Mouse (Mus musculus): ENCODE data around the gene 2900011O08Rik. TPM values are rescaled to one million over a fixed set of nuclear protein-coding genes. Genes with fewer than 3 reads are reported as not detected.

2900011O08Rik gene
- total and polyA plus RNA-seq, 3 experiments: 0.21 TPM; not detected in 2

DNA sequence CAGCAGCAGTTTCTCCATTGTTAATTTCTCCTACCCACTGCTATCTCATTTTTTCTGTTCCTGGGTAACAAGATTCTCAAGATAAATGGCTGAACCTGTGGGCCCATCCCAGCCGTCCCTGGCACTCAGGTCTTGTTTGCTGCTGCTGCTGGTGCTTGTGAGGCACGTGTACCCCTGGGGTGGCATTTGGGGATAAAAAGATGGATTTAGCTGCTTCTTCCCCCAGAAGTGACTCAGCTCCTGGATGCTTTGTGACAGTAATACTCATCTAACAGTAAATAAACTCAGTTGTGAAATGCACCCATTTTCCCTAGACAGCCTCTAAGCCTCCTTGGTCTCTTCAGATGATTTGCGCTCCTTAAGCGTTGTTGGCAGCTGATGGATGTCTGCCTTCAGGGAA is 46.7 kb downstream of the 2900011O08Rik start:
- Histone ChIP-seq H3K4me3 (no peak overlapping the region), H3K79me2 (replicated peaks; ENCODE audit: control insufficient read depth, insufficient read depth, low read length) (no peaks in the 10 kb centered on the region), H3K9ac (ENCODE audit: low read depth, low read length) (no peak overlapping the region), H3K4me1 (ENCODE audit: control insufficient read depth, insufficient read depth, low read length) (no peaks in the 10 kb centered on the region), H3K27ac (no peak overlapping the region), H3K36me3 (ENCODE audit: control insufficient read depth, insufficient read depth, low read length) (no peaks in the 10 kb centered on the region), H3K27me3 (ENCODE audit: control insufficient read depth, insufficient read depth, low read length) (no peaks in the 10 kb centered on the region)
- 71% methylated on average over 4 of the region's 4 CpGs for WGBS
- intact Hi-C loops (cut with DNase I): no loop called here
- no peak for DNase-seq
- TF ChIP-seq EP300 (IDR thresholded peaks at IDR 0.05; ENCODE audit: insufficient read depth, low read depth, low read length) (no peak), CTCF (IDR thresholded peaks at IDR 0.05) (no peak), POLR2A (IDR thresholded peaks at IDR 0.05; ENCODE audit: insufficient read depth, low read depth, low read length) (no peak)

DNA sequence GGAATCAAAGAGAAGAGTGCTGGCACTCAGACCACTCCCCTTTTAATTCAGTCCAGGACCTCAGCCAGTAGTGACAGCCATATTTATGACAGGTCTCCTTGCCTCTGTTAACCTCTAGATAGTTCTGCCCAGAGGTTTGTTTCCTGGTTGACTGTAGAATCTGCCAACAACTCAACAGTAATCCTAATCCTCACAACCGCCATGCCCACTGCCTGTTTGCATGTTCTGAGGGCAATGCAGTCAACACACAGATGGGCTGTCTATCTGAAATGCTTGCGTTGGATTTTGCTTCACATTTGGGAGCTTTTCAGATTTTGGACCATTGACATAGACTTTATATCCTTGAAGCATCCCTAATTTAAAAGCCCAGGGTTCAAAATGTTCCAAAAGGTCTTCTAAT is 56.0 kb downstream of the 2900011O08Rik start:
- no peaks in the 10 kb centered on the region for H3K79me2 ChIP-seq (replicated peaks; ENCODE audit: control insufficient read depth, insufficient read depth, low read length)
- no peak overlapping the region for H3K4me3 ChIP-seq
- WGBS: 90% methylated on average over 2 of the region's 2 CpGs
- H3K4me1 ChIP-seq (ENCODE audit: control insufficient read depth, insufficient read depth, low read length): no peaks in the 10 kb centered on the region
- no peak overlapping the region for H3K27ac ChIP-seq
- intact Hi-C loops (cut with DNase I): no loop called here
- no peak for TF ChIP-seq POLR2A (IDR thresholded peaks at IDR 0.05; ENCODE audit: insufficient read depth, low read depth, low read length)
- TF ChIP-seq CTCF (IDR thresholded peaks at IDR 0.05): no peak
- TF ChIP-seq EP300 (IDR thresholded peaks at IDR 0.05; ENCODE audit: insufficient read depth, low read depth, low read length): no peak
- no peak overlapping the region for H3K9ac ChIP-seq (ENCODE audit: low read depth, low read length)
- H3K36me3 ChIP-seq (ENCODE audit: control insufficient read depth, insufficient read depth, low read length): no peaks in the 10 kb centered on the region
- no peaks in the 10 kb centered on the region for H3K27me3 ChIP-seq (ENCODE audit: control insufficient read depth, insufficient read depth, low read length)
- no peak for DNase-seq

DNA sequence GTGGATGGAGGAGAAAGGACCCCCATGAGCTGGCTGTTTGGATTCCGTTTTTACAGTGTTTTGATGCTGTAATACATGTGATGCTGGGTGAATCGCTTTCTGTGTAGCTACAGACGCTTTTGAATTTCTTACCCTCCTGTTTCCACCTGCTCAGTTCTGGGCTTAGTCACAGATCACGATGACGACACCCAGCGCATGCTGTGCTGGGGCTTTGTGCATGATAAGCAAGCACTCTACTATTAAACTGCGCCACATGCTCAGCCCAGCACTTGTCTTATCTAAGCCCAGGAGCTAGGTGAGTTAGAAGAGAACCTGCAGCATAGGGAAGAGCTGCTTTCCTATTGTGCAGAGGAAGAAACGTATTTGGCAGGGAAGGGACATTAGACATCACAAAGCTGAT is 58.3 kb downstream of the 2900011O08Rik start:
- intact Hi-C loops (cut with DNase I): no loop called here
- Histone ChIP-seq H3K27me3 (ENCODE audit: control insufficient read depth, insufficient read depth, low read length) (no peaks in the 10 kb centered on the region), H3K79me2 (replicated peaks; ENCODE audit: control insufficient read depth, insufficient read depth, low read length) (no peaks in the 10 kb centered on the region), H3K9ac (ENCODE audit: low read depth, low read length) (no peak overlapping the region), H3K4me3 (no peak overlapping the region), H3K4me1 (ENCODE audit: control insufficient read depth, insufficient read depth, low read length) (no peaks in the 10 kb centered on the region), H3K36me3 (ENCODE audit: control insufficient read depth, insufficient read depth, low read length) (no peaks in the 10 kb centered on the region), H3K27ac (no peak overlapping the region)
- WGBS: 56% methylated on average over 8 of the region's 8 CpGs
- DNase-seq: no peak
- TF ChIP-seq EP300 (IDR thresholded peaks at IDR 0.05; ENCODE audit: insufficient read depth, low read depth, low read length) (no peak), CTCF (IDR thresholded peaks at IDR 0.05) (no peak), POLR2A (IDR thresholded peaks at IDR 0.05; ENCODE audit: insufficient read depth, low read depth, low read length) (no peak)

DNA sequence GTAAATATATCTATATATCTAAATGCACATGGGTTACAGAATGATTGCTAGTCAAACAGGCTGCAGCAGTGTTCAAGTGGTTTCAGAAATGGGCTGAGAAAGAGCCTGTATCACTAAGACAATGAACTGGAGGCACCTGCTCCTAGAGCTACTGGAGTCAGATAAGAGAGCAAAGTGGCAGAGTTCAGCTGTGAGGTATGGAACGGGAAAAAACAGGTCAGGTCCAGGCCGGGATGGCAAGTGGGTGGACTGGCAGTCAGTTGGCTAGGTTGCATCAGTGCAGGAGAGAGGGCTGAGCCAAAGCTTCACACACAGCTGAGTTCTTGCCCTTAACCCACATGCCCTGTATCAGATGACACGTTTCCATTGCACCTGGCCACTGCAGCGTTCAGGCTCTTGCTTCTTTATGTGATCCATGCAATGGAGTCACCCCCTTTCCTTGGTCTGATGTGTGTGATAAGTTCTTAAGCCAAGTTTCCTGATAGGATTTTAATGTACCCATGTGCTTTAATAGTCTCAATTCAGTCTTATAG is 59.9 kb downstream of the 2900011O08Rik start:
- Histone ChIP-seq H3K27ac (no peak overlapping the region), H3K4me3 (no peak overlapping the region), H3K4me1 (ENCODE audit: control insufficient read depth, insufficient read depth, low read length) (no peaks in the 10 kb centered on the region), H3K36me3 (ENCODE audit: control insufficient read depth, insufficient read depth, low read length) (no peaks in the 10 kb centered on the region), H3K27me3 (ENCODE audit: control insufficient read depth, insufficient read depth, low read length) (no peaks in the 10 kb centered on the region), H3K79me2 (replicated peaks; ENCODE audit: control insufficient read depth, insufficient read depth, low read length) (no peaks in the 10 kb centered on the region), H3K9ac (ENCODE audit: low read depth, low read length) (no peak overlapping the region)
- 63% methylated on average over 4 of the region's 4 CpGs for WGBS
- TF ChIP-seq EP300 (IDR thresholded peaks at IDR 0.05; ENCODE audit: insufficient read depth, low read depth, low read length): no peak
- intact Hi-C loops (cut with DNase I): no loop called here
- DNase-seq: no peak

DNA sequence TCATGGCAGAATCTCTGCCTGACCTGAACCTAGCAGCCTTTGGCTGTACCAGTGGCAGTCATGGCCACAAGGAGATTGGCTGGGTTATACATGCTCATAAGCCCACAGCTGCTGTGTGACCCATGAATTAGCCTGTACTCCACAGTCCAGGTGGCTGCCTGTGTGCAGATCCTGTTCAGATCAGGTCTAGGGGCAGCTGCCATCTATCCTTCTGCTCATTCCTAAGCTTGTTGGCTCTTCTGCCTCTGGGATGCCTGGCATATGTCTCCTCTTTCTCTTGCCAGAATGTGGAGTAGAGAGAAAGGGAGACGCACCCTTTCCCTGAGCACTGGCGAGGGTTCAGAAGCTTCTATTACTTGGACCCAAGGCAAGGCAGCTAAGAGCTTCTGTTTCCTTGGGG is 65.8 kb downstream of the 2900011O08Rik start:
- 76% methylated on average over 2 of the region's 2 CpGs for WGBS
- no peak overlapping the region for H3K27ac ChIP-seq
- H3K4me3 ChIP-seq: no peak overlapping the region

DNA sequence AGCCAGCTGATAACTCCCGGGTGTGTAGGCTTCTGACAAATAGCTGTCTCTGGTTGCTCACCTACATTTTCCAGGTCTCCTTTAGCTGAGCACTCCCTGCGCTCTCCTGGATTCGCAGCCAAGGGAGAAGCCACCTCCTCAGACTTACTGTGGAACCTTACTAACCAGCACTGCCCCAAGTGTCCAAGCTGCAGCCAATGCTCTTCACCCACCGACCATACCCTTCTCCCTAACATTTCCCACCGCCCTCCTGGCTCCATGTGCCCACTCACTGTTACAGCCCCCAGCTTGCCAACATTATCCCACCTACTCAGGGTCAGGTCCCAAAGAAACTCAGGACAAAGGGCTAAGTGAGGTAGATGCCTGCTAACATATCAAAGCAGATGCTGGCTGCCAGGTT is 66.7 kb downstream of the 2900011O08Rik start:
- no peaks in the 10 kb centered on the region for H3K27me3 ChIP-seq (ENCODE audit: control insufficient read depth, insufficient read depth, low read length)
- H3K4me3 ChIP-seq: no peak overlapping the region
- no peak for TF ChIP-seq CTCF (IDR thresholded peaks at IDR 0.05)
- TF ChIP-seq EP300 (IDR thresholded peaks at IDR 0.05; ENCODE audit: insufficient read depth, low read depth, low read length): no peak
- no peak for TF ChIP-seq POLR2A (IDR thresholded peaks at IDR 0.05; ENCODE audit: insufficient read depth, low read depth, low read length)
- no peaks in the 10 kb centered on the region for H3K79me2 ChIP-seq (replicated peaks; ENCODE audit: control insufficient read depth, insufficient read depth, low read length)
- WGBS: 69% methylated on average over 5 of the region's 5 CpGs
- intact Hi-C loops (cut with DNase I): loop anchor here (1.0 kb wide), 1 partner anchor 37 kb away; no protein-coding TSS in a partner anchor
- H3K9ac ChIP-seq (ENCODE audit: low read depth, low read length): no peak overlapping the region
- H3K36me3 ChIP-seq (ENCODE audit: control insufficient read depth, insufficient read depth, low read length): no peaks in the 10 kb centered on the region
- H3K27ac ChIP-seq: no peak overlapping the region
- H3K4me1 ChIP-seq (ENCODE audit: control insufficient read depth, insufficient read depth, low read length): no peaks in the 10 kb centered on the region
- DNase-seq: no peak

More for the DNA sequence above, 65.8 kb downstream of the 2900011O08Rik start:
- Histone ChIP-seq H3K4me1 (ENCODE audit: control insufficient read depth, insufficient read depth, low read length) (no peaks in the 10 kb centered on the region), H3K79me2 (replicated peaks; ENCODE audit: control insufficient read depth, insufficient read depth, low read length) (no peaks in the 10 kb centered on the region), H3K9ac (ENCODE audit: low read depth, low read length) (no peak overlapping the region), H3K27me3 (ENCODE audit: control insufficient read depth, insufficient read depth, low read length) (no peaks in the 10 kb centered on the region), H3K36me3 (ENCODE audit: control insufficient read depth, insufficient read depth, low read length) (no peaks in the 10 kb centered on the region)
- TF ChIP-seq POLR2A (IDR thresholded peaks at IDR 0.05; ENCODE audit: insufficient read depth, low read depth, low read length) (no peak), CTCF (IDR thresholded peaks at IDR 0.05) (no peak), EP300 (IDR thresholded peaks at IDR 0.05; ENCODE audit: insufficient read depth, low read depth, low read length) (no peak)
- DNase-seq: no peak
- intact Hi-C loops (cut with DNase I): no loop called here
